Mouse (Mus musculus) embryonic stem cell, embryonic (primary cell): Measurements from ENCODE around the gene Tenm4.
"Not testable (repeated sequence)": the region's sequence is repeated elsewhere in the genome, so short reads cannot be mapped to it uniquely, and the experiment has no call there.

Experiments
- CTCF ChIA-PET, 4 experiments: fragments of 300-600 bp in 2 of 4; fragments of 350-600 bp in 2 of 4; sonication (Branson Sonifier 250); formaldehyde crosslinking; loops; one replicate each; lab custom pipeline; 2022; ENCODE audit warnings: inconsistent platforms in 2 of 4; lab: Charles Lee
- POLR2A ChIA-PET, 4 experiments: fragments of 300-600 bp in 2 of 4; fragments of 350-600 bp in 2 of 4; sonication (Branson Sonifier 250); formaldehyde crosslinking; loops; one replicate each; lab custom pipeline; 2022; ENCODE audit warnings: antibody characterized with exemption in 4 of 4, inconsistent platforms in 1 of 4; lab: Charles Lee

The Tenm4 gene

GRCm38 (mm10) chr7:96904442-96904841 lies 733.4 kb downstream of the Tenm4 start:
- POLR2A ChIA-PET = interaction anchor here in 3 of 4 experiments (0.6 to 3.7 kb wide), 6 partner anchors 9 to 906 kb away, joined by 3 to 14 read pairs (median 3); partner anchors contain the start of gene Nars2 (in 1 of the 3)
- CTCF ChIA-PET = interaction anchor here in 2 of 4 experiments (1.2 to 1.9 kb wide), 4 partner anchors 10 to 126 kb away, joined by 3 to 5 read pairs (median 4); no protein-coding TSS in a partner anchor

GRCm38 (mm10) chr7:96904936-96905335 lies 733.9 kb downstream of the Tenm4 start:
- ChIA-PET POLR2A (interaction anchor here in 3 of 4 experiments (0.6 to 3.7 kb wide), 6 partner anchors 9 to 907 kb away, joined by 3 to 14 read pairs (median 3); partner anchors contain the start of gene Nars2 (in 1 of the 3)), CTCF (interaction anchor here in 2 of 4 experiments (1.2 to 1.9 kb wide), 5 partner anchors 9 to 135 kb away, joined by 3 to 10 read pairs (median 4); no protein-coding TSS in a partner anchor)

GRCm38 (mm10) chr7:96905422-96905821 lies 734.4 kb downstream of the Tenm4 start:
- CTCF ChIA-PET = interaction anchor here in 3 of 4 experiments (1.0 to 1.9 kb wide), 5 partner anchors 10 to 136 kb away, joined by 3 to 10 read pairs (median 4); no protein-coding TSS in a partner anchor
- POLR2A ChIA-PET = interaction anchor here in 2 of 4 experiments (0.6 to 3.7 kb wide), 7 partner anchors 8 to 755 kb away, joined by 3 to 14 read pairs (median 3); partner anchors contain the start of gene Nars2 (in 1 of the 2)

- ChIA-PET POLR2A (interaction anchor here in 3 of 4 experiments (0.6 to 3.7 kb wide), 7 partner anchors 7 to 755 kb away, joined by 3 to 14 read pairs (median 3); partner anchors contain the start of gene Nars2 (in 2 of the 3)), CTCF (interaction anchor here in 3 of 4 experiments (1.0 to 1.9 kb wide), 3 partner anchors 18 to 136 kb away, joined by 3 to 10 read pairs (median 4); no protein-coding TSS in a partner anchor)
Measured at GRCm38 (mm10) chr7:96906216-96906615, 735.2 kb downstream of the Tenm4 start.

GRCm38 (mm10) chr7:96907971-96908680 lies 737.1 kb downstream of the Tenm4 start:
- POLR2A ChIA-PET = interaction anchor here in 3 of 4 experiments (0.6 to 1.9 kb wide), 6 partner anchors 18 to 339 kb away, joined by 3 to 6 read pairs (median 4); partner anchors contain the start of gene Nars2 (in 2 of the 3)

GRCm38 (mm10) chr7:96909856-96910255 lies 738.8 kb downstream of the Tenm4 start:
- CTCF ChIA-PET = interaction anchor here in 3 of 4 experiments (0.6 to 1.2 kb wide), 3 partner anchors 22 to 388 kb away, joined by 3 read pairs; no protein-coding TSS in a partner anchor
- POLR2A ChIA-PET = interaction anchor here in 2 of 4 experiments (0.6 to 1.6 kb wide), 4 partner anchors 10 to 166 kb away, joined by 3 to 4 read pairs (median 3); partner anchors contain the start of gene Nars2 (in 1 of the 2)

More at GRCm38 (mm10) chr7:96907971-96908680, 737.1 kb downstream of the Tenm4 start:
- CTCF ChIA-PET = interaction anchor here in 2 of 4 experiments (0.5 to 0.8 kb wide), 2 partner anchors 138 to 1394 kb away, joined by 3 to 5 read pairs; no protein-coding TSS in a partner anchor

GRCm38 (mm10) chr7:96910310-96910960 lies 739.4 kb downstream of the Tenm4 start:
- ChIA-PET POLR2A (interaction anchor here in 2 of 4 experiments (0.6 to 1.0 kb wide), 2 partner anchors 10 to 54 kb away, joined by 3 read pairs; no protein-coding TSS in a partner anchor), CTCF (interaction anchor here in 1 of 4 experiments (1.2 kb wide), 1 partner anchor 140 kb away, joined by 3 read pairs; no protein-coding TSS in a partner anchor)

- ChIA-PET POLR2A (interaction anchor here in 1 of 4 experiments (1.1 kb wide), 3 partner anchors 9 to 135 kb away, joined by 3 to 5 read pairs (median 4); no protein-coding TSS in a partner anchor), CTCF (interaction anchor here (0.6 to 3.7 kb wide), 37 partner anchors 9 to 1143 kb away, joined by 3 to 25 read pairs (median 3); partner anchors contain the start of gene Nars2 (in 1 of the 4))
Measured at GRCm38 (mm10) chr7:96914031-96914430, 743.0 kb downstream of the Tenm4 start.

GRCm38 (mm10) chr7:96915452-96916105 lies 744.5 kb downstream of the Tenm4 start:
- POLR2A ChIA-PET = interaction anchor here in 2 of 4 experiments (0.8 to 1.7 kb wide), 3 partner anchors 9 to 139 kb away, joined by 3 to 4 read pairs (median 4); no protein-coding TSS in a partner anchor
- CTCF ChIA-PET = interaction anchor here (0.6 to 3.7 kb wide), 11 partner anchors 11 to 397 kb away, joined by 3 to 25 read pairs (median 3); partner anchors contain the start of gene Nars2 (in 1 of the 4)

- ChIA-PET CTCF (no interaction called here), POLR2A (interaction anchor here in 2 of 4 experiments (1.0 to 1.5 kb wide), 2 partner anchors 19 to 30 kb away, joined by 3 to 5 read pairs; partner anchors contain the start of gene Nars2 (in 1 of the 2))
Measured at GRCm38 (mm10) chr7:96920447-96921095, 749.5 kb downstream of the Tenm4 start.

- POLR2A ChIA-PET = interaction anchor here in 3 of 4 experiments (0.5 to 1.6 kb wide), 5 partner anchors 12 to 29 kb away, joined by 3 to 7 read pairs (median 3); partner anchors contain the start of gene Nars2 (in 3 of the 3)
- CTCF ChIA-PET = interaction anchor here in 1 of 4 experiments (0.6 to 0.8 kb wide), 2 partner anchors 8 to 11 kb away, joined by 3 to 5 read pairs; no protein-coding TSS in a partner anchor
Measured at GRCm38 (mm10) chr7:96922927-96923326, 751.9 kb downstream of the Tenm4 start.

- POLR2A ChIA-PET = interaction anchor here in 2 of 4 experiments (3.1 to 5.4 kb wide), 2 partner anchors 8 kb away, joined by 13 to 30 read pairs; partner anchors contain the start of gene Nars2 (in 2 of the 2)
- CTCF ChIA-PET = no interaction called here
Measured at GRCm38 (mm10) chr7:96943715-96944377, 772.8 kb downstream of the Tenm4 start.

- CTCF ChIA-PET, POLR2A ChIA-PET: not testable (repeated sequence)
Measured at GRCm38 (mm10) chr7:96946501-96946900, 775.5 kb downstream of the Tenm4 start.

- POLR2A ChIA-PET = interaction anchor here in 3 of 4 experiments (0.6 to 2.8 kb wide), 79 partner anchors 9 to 960 kb away, joined by 3 to 30 read pairs (median 4); partner anchors contain the start of genes Alg8 (in 3 of the 3), Aamdc (in 2 of the 3), Rsf1 (in 2 of the 3) and Gab2 (in 1 of the 3)
Measured at GRCm38 (mm10) chr7:96951281-96952051, 780.4 kb downstream of the Tenm4 start, which contains the start of gene Nars2. Gene Nars2, plus strand, starts transcription at chr7:96951505.

GRCm38 (mm10) chr7:96952094-96952493 lies 781.0 kb downstream of the Tenm4 start:
- ChIA-PET CTCF (no interaction called here), POLR2A (interaction anchor here (0.6 to 2.8 kb wide), 26 partner anchors 9 to 751 kb away, joined by 3 to 30 read pairs (median 4); partner anchors contain the start of genes Alg8 (in 1 of the 4), Gab2 (in 1 of the 4) and Ints4 (in 1 of the 4))

More at GRCm38 (mm10) chr7:96951281-96952051, 780.4 kb downstream of the Tenm4 start, which contains the start of gene Nars2:
- CTCF ChIA-PET = interaction anchor here (0.5 to 1.0 kb wide), 8 partner anchors 19 to 499 kb away, joined by 3 to 8 read pairs (median 3); no protein-coding TSS in a partner anchor
